Mouse (Mus musculus) ES-E14 (cell line): ENCODE measurements around the gene Asb17.

ENCODE experiments used
- CHD2 ChIP-seq: IDR thresholded peaks from 2 replicates; pipeline ENCODE4 v1.6.1; 2014; ENCODE audit warnings: mild to moderate bottlenecking, low read depth, low read length, inconsistent platforms
- HCFC1 ChIP-seq: IDR thresholded peaks from 2 replicates; pipeline ENCODE4 v1.6.1; 2012; ENCODE audit warnings: low read length, inconsistent platforms, borderline replicate concordance; ENCODE audit not compliant: insufficient read depth
- MAFK ChIP-seq: IDR thresholded peaks from 2 replicates; pipeline ENCODE4 v1.6.1; 2014; ENCODE audit warnings: mild to moderate bottlenecking, low read depth, low read length, inconsistent platforms; ENCODE audit not compliant: insufficient read depth
- ZC3H11A ChIP-seq: IDR thresholded peaks from 2 replicates; pipeline ENCODE4 v1.6.1; 2012; ENCODE audit warnings: low read depth, mild to moderate bottlenecking, inconsistent platforms, low read length, borderline replicate concordance
- ZNF384 ChIP-seq: IDR thresholded peaks from 2 replicates; pipeline ENCODE4 v1.6.1; 2012; ENCODE audit warnings: low read depth, low read length, inconsistent platforms

DNA sequence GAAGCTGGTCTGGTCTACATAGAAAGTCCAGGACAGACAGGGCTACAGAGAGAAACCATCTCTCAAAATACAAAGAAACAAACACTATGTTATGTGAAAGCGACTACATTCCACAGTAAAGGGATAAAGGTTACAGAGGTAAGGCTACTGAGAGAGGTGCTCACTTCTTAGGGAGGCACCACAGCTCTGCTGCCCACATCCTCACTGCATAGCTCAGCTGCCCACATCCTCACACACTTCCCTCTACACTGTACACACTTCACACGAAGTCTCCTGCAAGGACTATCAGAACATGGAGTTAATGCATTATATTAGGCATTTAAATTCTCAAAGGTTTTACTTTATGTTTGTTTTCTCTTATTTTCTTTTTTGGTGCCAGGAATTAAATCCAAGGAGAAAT is 19.8 kb downstream of the Asb17 start:
- TF ChIP-seq ZC3H11A: no peak
- TF ChIP-seq ZNF384: no peak
- no peak for TF ChIP-seq MAFK
- TF ChIP-seq HCFC1: no peak
- no peak for TF ChIP-seq CHD2
